Mouse (Mus musculus): ENCODE results near the gene Gltpd2. TPM values are rescaled to one million over a fixed set of nuclear protein-coding genes. Genes with fewer than 3 reads are reported as not detected.
"Not testable (repeated sequence)": the region's sequence is repeated elsewhere in the genome, so short reads cannot be mapped to it uniquely, and the experiment has no call there.

Gltpd2 gene
- total RNA-seq (2018; cell fraction: chromatin; rRNA removed) = not detected
- not detected for total RNA-seq (2018; cell fraction: cytosol; rRNA removed)
- total RNA-seq (2018; cell fraction: nucleus; rRNA removed) = not detected
- not detected in 3 replicates for polyA plus RNA-seq (2018)

DNA sequence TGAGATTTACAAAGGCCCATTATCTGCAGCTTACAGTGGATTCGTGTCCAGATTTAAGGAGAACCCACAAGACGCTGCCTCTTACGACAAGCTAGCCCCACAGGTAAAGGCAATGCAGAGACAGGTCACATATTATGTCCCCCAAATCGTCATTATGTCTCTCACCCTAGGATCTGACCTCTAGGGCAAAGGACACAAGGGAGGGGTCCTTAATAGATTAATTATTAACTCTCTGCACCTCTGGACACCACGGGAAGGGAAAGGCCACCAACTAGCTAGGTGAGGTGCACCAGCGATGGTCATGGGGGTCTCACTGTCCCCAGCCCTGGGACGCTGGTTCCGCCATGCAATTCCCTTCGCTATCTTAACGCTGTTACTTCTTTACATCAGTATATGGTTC lies at the start of gene Gltpd2:
Gene Gltpd2 (plus strand): TSS at position 274 of the 400 bp plus-strand sequence.
- no peak within 1 kb of the TSS for H3K4me3 ChIP-seq (ENCODE audit: inconsistent target)
- no peaks in the 10 kb centered on the region for H3K36me3 ChIP-seq (ENCODE audit: inconsistent target)
- no peaks in the 10 kb centered on the region for H3K79me2 ChIP-seq (ENCODE audit: inconsistent target)
- H3K27ac ChIP-seq = no peak within 1 kb of the TSS
- 91% methylated on average over 10 of the region's 10 CpGs for WGBS (ENCODE audit: missing documents)

DNA sequence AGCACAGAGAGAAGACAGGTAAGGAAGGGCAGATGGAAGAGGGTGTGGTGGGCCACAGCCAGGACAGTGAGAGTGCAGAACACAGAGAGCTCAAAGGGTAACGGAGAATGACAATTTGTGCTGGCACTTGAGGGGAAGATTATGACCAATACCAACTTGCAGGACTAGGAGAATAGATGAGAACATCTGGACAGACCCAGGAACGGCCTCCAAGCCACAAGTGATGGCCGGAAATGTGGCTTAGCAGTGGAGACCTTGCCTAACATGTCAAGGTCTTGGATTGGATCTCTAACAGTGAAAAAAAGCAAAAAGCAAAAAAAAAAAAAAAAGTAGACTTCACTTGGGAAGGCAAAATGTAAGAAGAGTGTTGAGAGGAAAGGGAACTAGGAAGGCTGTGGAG lies 49.2 kb upstream of the Gltpd2 start:
- H3K27ac ChIP-seq = peak overlapping the region; percentile 74
- 95% methylated on average over 3 of the region's 3 CpGs for WGBS (ENCODE audit: missing documents)
- H3K79me2 ChIP-seq (ENCODE audit: inconsistent target) = no peaks in the 10 kb centered on the region
- no peak overlapping the region for H3K4me3 ChIP-seq (ENCODE audit: inconsistent target)
- H3K36me3 ChIP-seq (ENCODE audit: inconsistent target) = no peaks in the 10 kb centered on the region

DNA sequence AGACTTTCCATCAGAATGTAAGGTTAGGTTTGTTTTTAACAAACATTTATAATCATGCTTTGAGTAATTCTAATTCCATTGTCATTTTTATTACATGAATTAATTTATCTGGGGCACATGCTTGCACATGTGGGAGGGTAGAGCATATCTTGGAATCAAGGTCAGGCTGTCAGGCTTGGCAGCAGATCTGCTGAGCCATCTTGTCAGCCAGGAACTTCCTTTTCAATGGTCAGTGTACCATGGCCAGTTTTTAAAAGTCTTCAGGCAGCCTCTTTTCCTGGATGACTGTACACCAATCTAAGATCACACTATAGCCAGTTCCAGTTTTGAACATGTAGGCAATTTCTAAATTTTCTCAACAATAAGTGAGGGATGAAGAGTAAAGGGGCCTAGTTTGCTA lies 46.3 kb upstream of the Gltpd2 start:
- Histone ChIP-seq H3K36me3 (ENCODE audit: inconsistent target) (no peaks in the 10 kb centered on the region), H3K4me3 (ENCODE audit: inconsistent target) (no peak overlapping the region), H3K79me2 (ENCODE audit: inconsistent target) (no peaks in the 10 kb centered on the region), H3K27ac (peak overlapping the region; percentile 61)

DNA sequence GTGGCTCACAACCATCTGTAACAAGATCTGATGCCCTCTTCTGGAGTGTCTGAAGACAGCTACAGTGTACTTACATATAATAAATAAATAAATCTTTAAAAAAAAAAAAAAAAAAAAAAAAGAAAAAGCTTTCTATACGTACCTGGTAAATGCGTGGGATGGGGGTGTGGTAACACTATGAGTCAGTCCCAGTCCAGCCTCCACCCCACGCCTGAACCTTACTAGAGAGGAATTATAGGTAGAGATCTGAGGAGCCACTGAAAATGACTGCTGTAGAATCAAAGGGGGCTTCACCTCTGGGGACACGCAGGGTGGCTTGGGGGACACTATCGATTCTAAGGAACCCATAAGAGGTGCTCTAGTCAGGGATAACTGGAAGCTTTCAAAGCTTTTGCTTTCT lies 45.7 kb upstream of the Gltpd2 start:
- WGBS (ENCODE audit: missing documents) = 93% methylated on average over 3 of the region's 5 CpGs
- H3K27ac ChIP-seq = peak overlapping the region; percentile 61
- not testable (repeated sequence) for H3K79me2 ChIP-seq (ENCODE audit: inconsistent target); H3K4me3 ChIP-seq (ENCODE audit: inconsistent target); H3K36me3 ChIP-seq (ENCODE audit: inconsistent target)

DNA sequence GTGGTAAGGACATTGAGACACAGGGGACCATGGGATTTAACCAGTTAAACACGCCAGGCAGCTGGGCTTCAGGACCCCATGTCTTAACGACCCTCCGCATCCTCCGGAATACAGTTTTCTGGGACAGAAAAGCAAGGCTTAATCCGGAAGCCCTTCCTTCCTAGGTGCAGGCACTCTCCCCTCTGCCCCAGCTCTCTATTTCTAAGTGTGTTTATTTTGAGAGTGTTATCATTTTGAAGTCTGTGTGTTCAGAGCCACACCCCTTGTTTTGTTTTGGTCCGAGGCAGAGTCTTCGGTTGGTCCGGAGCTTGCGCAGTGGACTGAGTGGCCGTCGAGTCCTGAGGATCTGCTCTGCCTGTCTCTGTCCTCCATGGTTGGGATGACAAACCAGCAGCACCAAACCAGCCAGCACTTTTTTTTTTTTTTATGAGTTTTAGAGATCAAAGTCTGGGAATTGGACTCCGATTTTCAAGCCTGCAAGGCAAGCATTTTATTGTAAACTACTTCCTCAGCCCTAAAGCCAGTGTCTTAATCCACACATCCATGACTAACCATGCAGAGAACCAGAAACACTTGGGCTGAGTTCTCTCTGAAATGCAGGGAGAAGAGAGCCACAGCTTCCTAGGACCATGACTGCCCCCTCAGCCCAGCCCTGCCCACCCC lies 44.0 kb upstream of the Gltpd2 start:
- peak overlapping the region; percentile 4 for H3K27ac ChIP-seq
- 86% methylated on average over 12 of the region's 12 CpGs for WGBS (ENCODE audit: missing documents)

DNA sequence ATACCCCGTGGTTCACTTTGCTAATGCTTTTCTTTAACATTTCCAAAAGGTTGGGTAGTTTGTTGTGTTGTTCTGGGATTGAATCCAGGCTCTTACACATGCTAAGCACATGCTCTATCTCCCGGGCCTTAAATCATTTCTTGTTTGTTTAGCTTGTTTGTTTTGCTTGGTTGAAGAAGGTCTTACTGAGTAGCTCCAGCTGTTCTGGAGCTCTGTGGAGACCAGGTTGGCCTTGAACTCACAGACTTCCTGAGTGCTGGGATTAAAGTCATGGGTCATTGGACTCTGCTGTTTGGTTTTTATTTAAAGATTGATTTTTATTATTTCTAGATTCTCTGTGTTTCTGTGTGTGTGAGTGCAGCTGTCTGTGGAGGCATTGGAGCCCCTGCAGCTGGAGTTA lies 33.5 kb upstream of the Gltpd2 start:
- Histone ChIP-seq H3K79me2 (ENCODE audit: inconsistent target) (no peaks in the 10 kb centered on the region), H3K4me3 (ENCODE audit: inconsistent target) (no peak overlapping the region), H3K36me3 (ENCODE audit: inconsistent target) (no peaks in the 10 kb centered on the region), H3K27ac (no peak overlapping the region)
- WGBS (ENCODE audit: missing documents) = 89% methylated on average over 2 of the region's 2 CpGs

More for the DNA sequence above, 44.0 kb upstream of the Gltpd2 start:
- Histone ChIP-seq H3K36me3 (ENCODE audit: inconsistent target) (no peaks in the 10 kb centered on the region), H3K79me2 (ENCODE audit: inconsistent target) (no peaks in the 10 kb centered on the region), H3K4me3 (ENCODE audit: inconsistent target) (no peak overlapping the region)

DNA sequence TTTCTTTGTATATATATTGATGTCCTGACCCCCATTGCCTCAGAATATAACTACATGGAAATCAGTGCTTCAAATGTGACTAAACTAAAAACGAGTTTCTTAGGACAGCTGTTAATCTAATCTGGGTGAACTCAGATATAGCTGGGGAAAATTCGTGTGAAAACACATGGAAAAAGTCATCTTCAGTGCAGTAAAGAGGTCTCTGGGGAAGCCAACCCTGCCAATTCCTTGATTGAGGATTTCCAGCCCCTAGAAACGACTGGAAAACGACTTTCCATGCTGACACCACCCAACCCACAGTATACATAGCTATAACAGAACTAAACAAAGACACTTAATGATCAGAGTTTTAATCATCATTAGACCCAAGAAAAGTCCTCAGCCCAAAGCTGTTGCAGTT lies 31.2 kb upstream of the Gltpd2 start:
- no peak overlapping the region for H3K27ac ChIP-seq
- H3K79me2 ChIP-seq (ENCODE audit: inconsistent target) = no peaks in the 10 kb centered on the region
- H3K4me3 ChIP-seq (ENCODE audit: inconsistent target) = no peak overlapping the region
- WGBS (ENCODE audit: missing documents) = 92% methylated on average over 4 of the region's 4 CpGs
- no peaks in the 10 kb centered on the region for H3K36me3 ChIP-seq (ENCODE audit: inconsistent target)

DNA sequence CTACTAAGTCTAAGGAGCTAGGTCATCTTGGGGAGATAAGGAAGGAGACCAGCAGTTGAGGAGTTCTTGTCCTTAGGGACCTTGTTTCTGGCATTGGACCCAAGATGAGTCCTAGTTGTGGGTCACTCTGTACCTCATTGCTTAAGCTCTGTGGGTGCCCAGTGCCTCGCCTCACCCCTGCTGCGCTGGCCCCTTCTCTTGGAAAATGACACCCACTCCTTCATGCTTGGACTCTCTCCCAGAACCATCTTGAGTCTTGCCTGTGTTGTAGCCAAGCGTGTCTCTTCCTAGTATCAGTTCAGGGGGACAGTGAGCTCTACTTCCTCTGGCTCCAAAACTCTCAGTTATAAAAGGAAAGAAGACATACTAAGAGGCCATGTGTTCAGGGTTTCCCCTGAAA lies 29.9 kb upstream of the Gltpd2 start:
- H3K79me2 ChIP-seq (ENCODE audit: inconsistent target) = no peaks in the 10 kb centered on the region
- H3K36me3 ChIP-seq (ENCODE audit: inconsistent target) = no peaks in the 10 kb centered on the region
- H3K27ac ChIP-seq = peak overlapping the region; percentile 98
- 81% methylated on average over 3 of the region's 3 CpGs for WGBS (ENCODE audit: missing documents)
- no peak overlapping the region for H3K4me3 ChIP-seq (ENCODE audit: inconsistent target)

DNA sequence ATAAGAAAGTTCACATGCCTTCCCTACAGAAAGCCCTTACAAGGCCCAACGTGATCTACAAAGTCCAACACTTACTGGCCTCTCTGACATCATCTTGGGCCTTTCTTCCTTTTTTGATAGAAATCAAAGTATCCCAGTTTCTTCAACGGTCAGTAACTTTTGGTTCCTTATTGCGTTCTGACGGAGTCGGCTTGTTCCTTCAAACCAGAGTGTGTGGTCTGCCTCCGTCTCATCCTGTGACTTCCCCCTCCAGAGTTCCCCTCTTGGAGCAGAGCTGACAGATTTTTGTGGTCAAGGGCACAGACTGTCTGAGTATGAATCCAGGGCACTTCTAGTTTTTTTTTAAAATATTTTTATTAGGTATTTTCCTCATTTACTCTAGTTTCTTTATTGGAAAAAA lies 29.3 kb upstream of the Gltpd2 start:
- no peaks in the 10 kb centered on the region for H3K79me2 ChIP-seq (ENCODE audit: inconsistent target)
- H3K4me3 ChIP-seq (ENCODE audit: inconsistent target) = no peak overlapping the region
- 1% methylated on average over 6 of the region's 6 CpGs for WGBS (ENCODE audit: missing documents)
- no peaks in the 10 kb centered on the region for H3K36me3 ChIP-seq (ENCODE audit: inconsistent target)
- H3K27ac ChIP-seq = peak overlapping the region; percentile 98

DNA sequence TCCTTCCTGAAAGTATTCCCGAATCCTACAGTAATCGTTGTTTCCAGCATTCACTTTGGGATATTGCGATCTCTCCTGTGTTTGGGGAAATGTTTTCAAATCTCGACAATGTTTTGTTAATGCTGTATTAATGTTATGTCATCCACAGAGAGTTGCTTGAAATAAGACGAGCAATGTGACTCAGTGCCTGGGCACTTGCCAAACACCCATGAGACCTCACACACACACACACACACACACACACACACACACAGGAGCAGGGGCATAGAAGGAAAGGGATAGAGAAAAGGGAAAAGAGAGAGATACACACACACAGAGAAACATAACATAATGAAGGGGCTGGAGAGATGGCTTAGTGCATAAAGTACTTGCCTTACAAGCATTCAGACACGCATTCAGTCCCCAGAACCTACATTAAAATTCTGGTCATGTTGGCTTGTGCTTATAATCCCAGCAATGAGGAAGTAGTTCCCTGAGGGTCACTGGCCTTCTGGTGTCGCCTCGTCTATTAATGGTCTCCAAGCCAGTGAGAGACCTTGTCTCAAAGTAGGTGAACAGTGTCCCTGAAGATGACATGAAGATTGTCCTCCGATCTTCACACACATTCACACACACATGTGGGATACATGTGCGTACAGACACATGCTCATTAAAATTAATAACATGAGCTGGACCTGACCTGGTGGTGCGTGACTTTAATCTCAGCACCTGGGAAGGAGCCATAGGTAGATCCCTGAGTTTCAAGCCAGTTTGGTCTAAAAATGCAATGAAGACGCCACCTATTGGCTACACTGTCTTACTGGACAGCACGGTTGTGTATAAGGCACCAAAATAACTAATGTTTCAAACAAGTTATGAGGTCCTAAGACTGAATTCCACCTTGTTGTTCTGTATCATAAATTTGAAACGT lies 19.2 kb upstream of the Gltpd2 start:
- Histone ChIP-seq H3K4me3 (ENCODE audit: inconsistent target) (no peak overlapping the region), H3K27ac (peak overlapping the region; percentile 41), H3K36me3 (ENCODE audit: inconsistent target) (no peaks in the 10 kb centered on the region), H3K79me2 (ENCODE audit: inconsistent target) (no peaks in the 10 kb centered on the region)
- WGBS (ENCODE audit: missing documents) = 68% methylated on average over 13 of the region's 14 CpGs

DNA sequence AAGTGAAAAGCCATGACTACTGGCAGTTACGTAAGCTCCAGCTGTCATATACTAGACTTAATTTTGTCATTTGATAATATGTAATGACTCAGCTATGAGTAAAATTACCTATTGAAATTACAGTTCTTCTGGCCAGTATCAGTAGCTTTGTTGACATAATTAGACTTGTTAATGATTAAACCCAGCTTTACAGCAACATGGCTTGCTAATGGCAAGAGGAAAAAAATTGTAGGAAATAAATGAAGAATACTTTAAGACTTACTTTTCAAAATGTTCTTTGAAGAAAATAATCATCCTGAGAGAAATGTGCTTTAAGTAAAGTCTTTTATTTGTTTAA lies 18.6 kb upstream of the Gltpd2 start:
- H3K4me3 ChIP-seq (ENCODE audit: inconsistent target) = no peak overlapping the region
- WGBS (ENCODE audit: missing documents) = 100% methylated on average over 1 of the region's 1 CpGs
- no peaks in the 10 kb centered on the region for H3K79me2 ChIP-seq (ENCODE audit: inconsistent target)
- H3K27ac ChIP-seq = no peak overlapping the region
- H3K36me3 ChIP-seq (ENCODE audit: inconsistent target) = no peaks in the 10 kb centered on the region

DNA sequence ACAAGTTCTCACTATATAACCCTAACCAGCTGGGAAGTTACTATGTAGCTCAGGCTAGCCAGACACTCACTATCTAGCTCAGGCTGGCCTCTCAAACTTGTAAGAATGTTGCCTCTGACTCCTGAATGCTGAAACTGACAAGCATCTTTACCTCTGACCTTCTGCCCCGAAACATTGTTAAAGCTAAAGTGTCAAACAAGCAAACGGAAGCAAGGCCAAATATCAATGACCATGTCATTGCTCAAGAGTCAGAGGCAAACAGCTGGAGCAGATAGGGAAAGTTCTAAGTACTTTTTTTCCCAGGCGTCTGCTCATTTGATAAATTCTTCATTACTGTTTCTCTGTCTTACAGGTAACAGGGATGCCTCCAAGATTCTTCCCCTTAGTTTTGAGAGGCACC lies 17.0 kb upstream of the Gltpd2 start:
- no peak overlapping the region for H3K27ac ChIP-seq
- WGBS (ENCODE audit: missing documents) = 94% methylated on average over 3 of the region's 3 CpGs

DNA sequence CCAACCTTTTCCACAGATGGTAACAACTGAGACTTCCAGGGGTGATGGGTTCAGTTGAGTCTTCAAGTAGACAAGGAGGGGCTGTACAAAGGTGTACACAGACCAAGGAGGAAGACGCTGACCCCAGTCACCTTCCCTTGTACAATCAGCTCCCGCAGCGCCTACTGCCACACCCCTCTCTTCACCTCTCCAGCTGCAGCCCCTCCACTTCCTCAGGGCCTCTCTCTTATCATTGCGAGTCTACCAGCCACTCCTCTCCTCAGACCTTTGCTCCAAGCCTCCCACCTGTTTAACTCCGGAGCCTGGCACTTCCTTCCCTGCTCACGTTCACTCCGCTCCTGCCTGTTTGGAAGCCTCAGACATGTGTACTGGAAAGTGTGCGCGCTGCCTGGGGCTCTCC lies 14.0 kb upstream of the Gltpd2 start, which contains the start of gene Tm4sf5:
Gene Tm4sf5 (plus strand): TSS at position 275 of the 400 bp plus-strand sequence.
- Histone ChIP-seq H3K79me2 (ENCODE audit: inconsistent target) (no peaks in the 10 kb centered on the region), H3K36me3 (ENCODE audit: inconsistent target) (no peaks in the 10 kb centered on the region), H3K4me3 (ENCODE audit: inconsistent target) (no peak within 1 kb of the TSS), H3K27ac (no peak within 1 kb of the TSS)
- WGBS (ENCODE audit: missing documents) = 70% methylated on average over 9 of the region's 9 CpGs

More for the DNA sequence above, 17.0 kb upstream of the Gltpd2 start:
- Histone ChIP-seq H3K36me3 (ENCODE audit: inconsistent target) (no peaks in the 10 kb centered on the region), H3K79me2 (ENCODE audit: inconsistent target) (no peaks in the 10 kb centered on the region), H3K4me3 (ENCODE audit: inconsistent target) (no peak overlapping the region)

DNA sequence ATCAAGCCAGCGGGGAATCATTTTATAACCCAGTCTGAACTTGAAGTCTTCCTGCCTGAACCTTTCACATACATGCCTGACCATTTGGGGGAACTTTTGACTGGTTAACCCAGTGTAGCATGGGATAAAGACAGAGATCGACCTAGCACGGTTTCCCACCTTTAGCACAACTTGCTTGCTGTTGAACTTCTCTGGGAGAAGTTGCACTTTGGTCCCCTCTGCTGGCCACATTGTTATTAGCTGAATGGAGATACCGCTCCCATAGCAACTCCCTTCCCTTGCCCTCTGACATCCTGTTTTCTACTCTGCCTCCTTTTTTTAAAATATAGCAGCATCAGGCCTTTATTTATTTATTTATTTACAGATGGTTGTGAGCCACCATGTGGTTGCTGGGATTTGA lies 12.6 kb upstream of the Gltpd2 start:
- H3K27ac ChIP-seq = no peak overlapping the region
- no peaks in the 10 kb centered on the region for H3K36me3 ChIP-seq (ENCODE audit: inconsistent target)
- WGBS (ENCODE audit: missing documents) = 33% methylated on average over 4 of the region's 4 CpGs
- H3K79me2 ChIP-seq (ENCODE audit: inconsistent target) = no peaks in the 10 kb centered on the region
- no peak overlapping the region for H3K4me3 ChIP-seq (ENCODE audit: inconsistent target)

DNA sequence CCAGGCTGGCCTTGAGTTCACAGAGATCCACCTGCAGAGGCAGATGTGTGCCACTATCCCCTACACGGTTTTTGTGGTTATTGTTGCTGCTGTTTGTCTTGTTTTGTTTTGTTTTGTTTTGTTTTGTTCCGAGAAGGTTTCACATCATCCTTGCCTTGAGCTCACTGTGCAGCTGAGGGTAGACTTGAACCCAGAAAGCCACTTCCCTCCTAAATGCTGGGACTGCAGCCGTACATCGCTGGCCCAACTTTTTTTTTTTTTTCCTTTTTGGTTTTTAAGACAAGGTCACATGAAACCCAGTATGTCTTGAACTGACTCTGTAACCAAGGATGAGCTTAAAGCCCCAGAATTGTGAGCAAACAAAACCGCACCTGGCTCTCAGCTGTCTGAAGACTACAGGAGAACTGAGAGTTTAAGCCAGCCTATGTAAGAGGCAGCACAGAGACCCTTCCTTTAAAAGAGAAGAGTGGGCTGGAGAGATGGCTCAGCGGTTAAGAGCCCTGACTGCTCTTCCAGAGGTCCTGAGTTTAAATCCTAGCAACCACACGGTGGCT lies 12.0 kb upstream of the Gltpd2 start:
- 81% methylated on average over 7 of the region's 7 CpGs for WGBS (ENCODE audit: missing documents)
- H3K79me2 ChIP-seq (ENCODE audit: inconsistent target) = no peaks in the 10 kb centered on the region
- H3K4me3 ChIP-seq (ENCODE audit: inconsistent target) = no peak overlapping the region
- H3K36me3 ChIP-seq (ENCODE audit: inconsistent target) = no peaks in the 10 kb centered on the region
- H3K27ac ChIP-seq = no peak overlapping the region
